Mouse (Mus musculus): ENCODE results near the gene Spire2.
"Not testable (repeated sequence)": the region's sequence is repeated elsewhere in the genome, so short reads cannot be mapped to it uniquely, and the experiment has no call there.

The Spire2 gene

GRCm38 (mm10) chr8:123332262-123333090 is at the start of gene Spire2:
Gene Spire2, plus strand, starts transcription at chr8:123332713.
- in situ Hi-C loops (cut with MseI, MboI), result no loop called here

- in situ Hi-C loops (cut with MseI, MboI), result not testable (repeated sequence)
These were observed 49.5 kb upstream of the Spire2 start for GRCm38 (mm10) chr8:123282994-123283393.

DNA sequence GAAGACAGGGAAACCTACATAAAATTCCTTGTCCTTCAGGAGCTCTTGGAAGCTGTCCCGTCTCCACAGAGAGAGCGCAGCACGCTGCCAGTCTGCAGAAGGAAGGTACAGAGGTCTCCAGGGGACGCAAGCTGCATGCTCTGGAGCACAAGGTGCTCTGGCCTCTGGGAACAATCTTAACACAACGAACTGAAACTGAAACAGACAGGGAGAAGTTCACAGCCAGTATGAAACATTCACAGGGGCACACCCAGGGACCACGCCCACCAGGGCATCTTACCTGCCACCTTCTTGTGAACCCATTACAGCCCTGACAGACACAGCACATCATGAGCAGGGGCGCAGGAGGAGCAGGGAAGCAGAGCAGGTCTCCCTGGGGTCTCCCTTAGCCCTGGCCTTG is 48.5 kb upstream of the Spire2 start:
- in situ Hi-C loops (cut with MseI, MboI), result no loop called here

DNA sequence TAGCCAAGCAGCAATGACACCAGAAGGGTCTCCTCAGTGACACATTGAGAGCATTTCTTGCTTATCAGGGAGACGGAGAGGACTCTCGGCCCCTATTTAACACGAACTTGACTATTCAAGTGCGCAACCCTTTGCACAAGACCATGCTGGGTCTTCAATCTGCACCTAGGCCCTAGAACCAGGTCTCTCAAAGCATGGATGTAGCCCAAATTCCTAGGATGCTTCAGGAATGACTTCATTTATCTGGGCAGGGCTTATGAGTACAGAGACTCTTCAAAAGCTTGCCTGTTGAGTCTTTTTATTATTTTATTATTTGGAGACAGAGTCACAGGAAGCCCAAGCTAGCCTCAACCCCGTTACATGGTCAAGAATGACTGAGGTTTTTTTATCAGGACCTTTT is 48.0 kb upstream of the Spire2 start:
- in situ Hi-C loops (cut with MseI, MboI), result no loop called here

DNA sequence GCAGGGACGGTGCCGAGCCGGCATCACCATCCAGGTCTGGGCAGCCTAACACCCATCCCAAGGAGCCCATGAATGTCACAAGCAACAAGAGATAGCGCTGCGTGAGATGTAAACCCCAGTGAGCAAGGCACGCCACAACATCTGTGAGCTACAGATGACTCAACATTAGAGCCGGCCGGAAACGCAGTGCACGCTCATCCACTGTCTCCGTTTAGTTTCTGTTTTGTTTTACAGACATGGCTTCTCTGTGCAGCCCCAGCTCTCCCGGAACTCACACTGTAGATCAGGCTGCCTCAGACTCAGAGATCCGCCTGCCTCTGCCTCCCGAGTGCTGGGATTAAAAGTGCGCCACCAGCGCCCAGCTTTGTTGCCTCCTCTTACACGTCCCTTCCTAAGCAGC is 45.2 kb upstream of the Spire2 start:
- in situ Hi-C loops (cut with MseI, MboI), result no loop called here

DNA sequence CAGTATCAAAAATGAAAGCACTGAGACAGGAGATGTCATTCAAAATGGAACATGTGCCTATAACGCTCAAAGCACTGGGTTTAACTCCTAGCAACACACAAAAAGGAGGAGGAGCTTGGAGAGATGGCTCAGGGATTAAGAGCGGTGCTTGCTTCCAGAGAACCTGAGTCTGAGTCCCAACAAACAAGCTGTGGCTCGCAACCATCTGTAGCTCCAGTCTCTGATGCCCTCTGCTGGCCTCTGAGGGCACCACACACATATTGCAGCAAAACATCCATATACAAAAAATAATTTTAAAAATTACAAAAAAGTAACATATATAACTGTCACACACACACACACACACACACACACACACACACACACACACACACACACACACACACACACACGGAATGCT is 42.3 kb upstream of the Spire2 start:
- in situ Hi-C loops (cut with MseI, MboI), result no loop called here

- in situ Hi-C loops (cut with MseI, MboI), result no loop called here
These were observed 41.8 kb upstream of the Spire2 start for GRCm38 (mm10) chr8:123290679-123291078.

DNA sequence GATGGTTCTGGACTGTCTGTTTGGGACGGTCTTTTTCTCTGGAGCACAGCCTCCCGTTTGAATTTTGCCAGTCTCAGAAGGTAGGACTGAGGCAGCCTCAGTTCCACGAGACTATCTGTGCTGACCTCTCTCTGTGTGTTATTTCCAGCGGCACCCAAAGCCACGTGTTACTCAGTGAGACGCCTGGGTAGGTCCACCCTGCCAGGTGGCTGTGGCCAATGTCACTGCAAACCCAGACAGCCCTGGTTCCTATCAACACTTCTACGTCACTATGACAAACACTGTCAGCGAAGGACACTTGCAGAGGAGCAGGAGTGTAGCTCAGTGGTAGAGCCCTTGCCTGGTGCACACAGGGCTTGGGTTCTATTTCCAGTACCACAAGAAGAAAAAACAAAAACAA is 40.8 kb upstream of the Spire2 start:
- in situ Hi-C loops (cut with MseI, MboI), result no loop called here

- in situ Hi-C loops (cut with MseI, MboI), result no loop called here
These were observed 40.2 kb upstream of the Spire2 start for GRCm38 (mm10) chr8:123292281-123292680.

DNA sequence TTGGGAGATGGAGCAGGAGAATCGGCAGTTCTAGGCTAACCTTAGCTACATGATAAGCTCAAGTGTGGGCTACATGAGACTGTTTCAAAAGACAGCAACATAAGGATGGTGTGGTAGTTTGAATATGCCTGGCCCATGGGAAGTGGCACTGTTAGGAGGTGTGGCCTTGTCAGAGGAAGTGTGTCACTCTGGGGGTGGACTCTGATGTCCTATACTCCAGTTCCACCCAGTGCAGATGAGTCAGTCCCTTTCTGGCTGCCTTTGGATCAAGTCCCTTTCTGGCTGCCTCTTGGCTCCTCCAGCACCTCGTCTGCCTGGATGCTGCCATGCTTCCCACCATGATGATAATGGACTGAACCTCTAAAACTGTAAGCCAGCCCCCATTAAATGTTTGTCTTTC is 39.7 kb upstream of the Spire2 start:
- in situ Hi-C loops (cut with MseI, MboI), result no loop called here

DNA sequence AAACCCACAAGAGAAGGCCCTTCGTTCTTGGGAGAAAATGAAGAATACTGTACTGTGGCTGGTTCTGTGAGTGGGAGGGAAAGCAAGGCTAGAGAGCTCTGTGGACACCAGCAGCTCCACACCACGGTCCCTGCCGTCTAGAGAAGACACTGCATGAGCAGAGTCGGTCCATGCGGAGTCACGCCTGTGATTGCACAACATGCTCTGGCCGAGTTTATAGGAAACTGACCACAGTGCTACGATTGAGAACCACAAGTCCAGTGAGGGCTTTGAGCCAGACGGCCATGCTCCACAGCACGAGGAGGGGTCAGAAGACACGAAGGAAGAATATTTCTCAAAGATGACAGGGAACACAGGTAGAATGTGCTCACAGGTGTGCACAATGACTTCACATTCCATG is 34.2 kb upstream of the Spire2 start:
- in situ Hi-C loops (cut with MseI, MboI), result no loop called here

GRCm38 (mm10) chr8:123308738-123309137 is 23.8 kb upstream of the Spire2 start:
- in situ Hi-C loops (cut with MseI, MboI), result no loop called here

DNA sequence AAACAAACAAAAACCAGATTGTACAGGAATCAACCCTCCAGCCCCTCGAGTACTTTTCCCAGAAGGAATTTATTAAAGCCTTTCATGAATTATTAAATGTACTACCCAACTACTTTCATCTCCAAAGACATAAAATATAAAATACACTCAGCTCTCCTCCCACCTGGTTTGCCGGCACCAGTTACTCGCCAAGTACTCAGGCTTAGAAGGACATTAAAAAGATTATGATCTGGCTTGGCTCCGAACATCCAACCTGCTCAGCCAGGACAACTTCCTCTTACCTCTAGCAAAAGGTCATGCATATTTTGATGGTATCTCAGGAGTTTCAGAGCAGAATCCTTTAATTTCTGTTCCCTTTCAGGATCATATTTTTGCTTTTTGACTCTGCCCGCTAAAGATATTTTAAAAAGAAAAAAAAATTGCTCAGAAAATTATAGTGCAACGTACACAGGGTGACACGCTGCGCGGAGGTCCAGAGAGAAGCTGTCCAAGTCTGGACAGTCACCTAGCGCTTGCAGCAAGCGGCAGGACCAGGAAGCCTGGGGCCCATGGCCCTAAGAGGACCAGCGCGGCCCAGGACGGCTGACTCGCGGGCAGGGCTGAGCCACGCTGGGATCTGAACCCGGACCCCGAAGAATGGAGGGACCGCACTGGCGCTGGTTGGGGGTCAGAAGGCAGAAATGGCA is 14.6 kb upstream of the Spire2 start:
- in situ Hi-C loops (cut with MseI, MboI), result no loop called here

GRCm38 (mm10) chr8:123318467-123318911 is 14.0 kb upstream of the Spire2 start, which contains the start of gene Fanca:
Gene Fanca, minus strand, starts transcription at chr8:123318576.
- in situ Hi-C loops (cut with MseI, MboI), result no loop called here

DNA sequence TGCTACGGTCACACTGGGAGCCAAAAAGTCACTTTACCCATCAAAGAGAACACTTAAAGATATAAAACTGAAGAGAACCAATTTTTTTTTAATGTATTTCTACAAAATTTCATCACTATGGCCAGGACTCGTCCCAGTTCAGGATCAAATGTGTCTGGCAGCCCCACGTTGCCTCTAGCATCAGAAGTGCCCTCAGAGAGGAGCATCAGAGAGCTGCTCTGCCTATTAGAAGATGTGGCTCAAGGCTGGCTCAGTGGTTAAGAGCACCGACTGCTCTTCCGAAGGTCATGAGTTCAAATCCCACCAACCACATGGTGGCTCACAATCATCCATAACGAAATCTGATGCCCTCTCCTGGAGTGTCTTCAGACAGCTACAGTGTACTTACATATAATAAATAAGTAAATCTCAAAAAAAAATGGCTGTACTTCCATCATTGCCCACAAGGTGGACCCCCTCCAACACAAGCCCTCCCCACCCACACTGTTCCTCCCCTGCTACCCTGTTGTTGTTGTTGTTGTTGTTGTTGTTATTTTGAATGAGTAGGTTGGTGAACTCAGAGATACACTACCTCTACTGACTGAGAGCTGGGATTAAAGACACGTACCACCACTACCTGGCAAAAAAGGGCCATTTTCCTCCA is 12.9 kb upstream of the Spire2 start:
- in situ Hi-C loops (cut with MseI, MboI), result no loop called here

DNA sequence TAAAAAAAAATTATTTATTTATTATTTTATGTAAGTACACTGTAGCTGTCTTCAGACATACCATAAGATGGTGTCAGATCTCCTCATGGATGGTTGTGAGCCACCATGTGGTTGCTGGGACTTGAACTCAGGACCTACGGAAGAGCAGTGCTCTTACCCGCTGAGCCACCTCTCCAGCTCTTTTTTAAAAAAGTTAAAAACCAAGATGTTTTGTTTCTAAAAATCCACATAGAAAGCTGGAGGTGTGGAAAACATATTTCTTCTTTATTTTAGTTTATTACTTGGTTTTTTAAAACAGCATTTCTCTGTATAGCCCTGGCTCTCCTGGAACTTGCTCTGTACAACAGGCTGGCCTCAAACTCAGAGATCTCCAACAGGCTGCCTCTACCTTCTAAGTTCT is 4.0 kb upstream of the Spire2 start:
- in situ Hi-C loops (cut with MseI, MboI), result no loop called here

GRCm38 (mm10) chr8:123329350-123329749 is 3.2 kb upstream of the Spire2 start:
- in situ Hi-C loops (cut with MseI, MboI), result no loop called here

GRCm38 (mm10) chr8:123329961-123330360 is 2.6 kb upstream of the Spire2 start:
- in situ Hi-C loops (cut with MseI, MboI), result no loop called here

DNA sequence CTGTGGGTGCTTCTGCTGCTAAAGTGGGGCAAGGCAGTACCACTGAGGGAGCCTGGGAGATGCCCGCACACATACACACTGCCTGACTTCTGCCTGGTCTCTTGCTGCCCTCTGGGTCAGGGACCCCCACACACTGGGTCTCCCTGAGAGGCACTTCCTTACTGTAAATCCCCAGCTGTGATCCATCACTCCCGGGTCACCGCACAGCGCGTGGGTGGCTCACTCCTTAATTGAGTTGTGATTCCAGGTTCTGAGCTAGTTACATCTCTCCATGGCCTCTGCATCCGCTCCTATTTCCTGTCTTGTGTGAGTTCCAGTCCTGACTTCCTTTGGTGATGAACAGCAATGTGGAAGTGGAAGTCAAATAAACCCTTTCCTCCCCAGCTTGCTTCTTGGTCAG is 1.8 kb upstream of the Spire2 start:
- in situ Hi-C loops (cut with MseI, MboI), result no loop called here

GRCm38 (mm10) chr8:123331301-123331700 is 1.2 kb upstream of the Spire2 start:
- in situ Hi-C loops (cut with MseI, MboI), result no loop called here

DNA sequence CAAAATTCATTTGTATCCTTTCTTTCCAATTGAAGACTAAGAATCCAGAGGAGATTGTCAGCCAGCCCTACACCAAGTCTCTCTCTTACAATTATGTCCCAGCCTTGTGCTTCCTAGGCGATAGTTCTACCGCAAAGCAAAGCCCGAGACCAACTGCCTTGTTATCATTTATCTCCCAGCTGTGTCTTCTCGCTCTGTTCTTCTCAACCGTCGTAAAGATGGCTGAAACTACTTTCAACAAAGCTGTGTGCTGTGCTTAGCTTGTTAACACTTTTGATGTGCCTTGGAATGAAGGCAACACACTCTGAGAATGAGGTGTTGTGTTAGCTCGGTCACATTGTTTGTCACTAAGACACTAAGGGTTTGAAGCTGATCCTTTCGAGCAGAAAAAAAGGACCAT is 703 bp upstream of the Spire2 start:
- in situ Hi-C loops (cut with MseI, MboI), result no loop called here

GRCm38 (mm10) chr8:123333091-123333587 is 626 bp downstream of the Spire2 start:
- in situ Hi-C loops (cut with MseI, MboI), result no loop called here
